ENCODE assay signal across 8 mouse cellular contexts in genomic region chr17:29033569-29034061, GRCm38 (mm10). TPM values are rescaled to one million over a fixed set of nuclear protein-coding genes. Genes with fewer than 3 reads are reported as not detected.
DNase-seq lines count a peak whose midpoint lies in the region; ATAC-seq lines count a peak whose summit lies in the region.

No protein-coding gene starts in this region.

- H3K36me3 ChIP-seq in lung, embryonic 15.5 days, result peaks cover 25% of the 10 kb centered on the region
- H3K36me3 ChIP-seq in embryonic facial prominence, embryonic 14.5 days (ENCODE audit: control insufficient read depth, insufficient read depth, low read length), result peaks cover 37% of the 10 kb centered on the region
- H3K36me3 ChIP-seq in kidney, embryonic 15.5 days, result peaks cover 29% of the 10 kb centered on the region
- peaks cover 26% of the 10 kb centered on the region for H3K36me3 ChIP-seq in neural tube, embryonic 12.5 days

- under 1% methylated on average over 6 of the region's 6 CpGs for WGBS in lung, embryonic 15.5 days
- WGBS in embryonic facial prominence, embryonic 14.5 days, result under 1% methylated on average over 6 of the region's 6 CpGs
- WGBS in kidney, embryonic 15.5 days, result 0% methylated on average over 6 of the region's 6 CpGs
- WGBS in neural tube, embryonic 12.5 days, result 1% methylated on average over 6 of the region's 6 CpGs

- no peak for ATAC-seq in lung, embryonic 15.5 days (ENCODE audit: borderline replicate concordance, extremely low read depth, low FRiP score, low TSS enrichment)
- no peak for ATAC-seq in embryonic facial prominence, embryonic 14.5 days (ENCODE audit: low read depth)
- no peak for ATAC-seq in kidney, embryonic 15.5 days (replicated peaks; ENCODE audit: low FRiP score)
- ATAC-seq in neural tube, embryonic 12.5 days (ENCODE audit: low FRiP score, low read depth), result no peak
- no peak for ATAC-seq in inflammation-experienced regulatory T-cells, adult 6 months

- peak overlapping the region; percentile 93 for H3K9ac ChIP-seq in lung, embryonic 15.5 days
- H3K9ac ChIP-seq in embryonic facial prominence, embryonic 14.5 days (ENCODE audit: low read depth, low read length), result peak overlapping the region; percentile 96
- peak overlapping the region; percentile 75 for H3K9ac ChIP-seq in kidney, embryonic 15.5 days
- peak overlapping the region; percentile 97 for H3K9ac ChIP-seq in neural tube, embryonic 12.5 days

- H3K27me3 ChIP-seq in lung, embryonic 15.5 days, result no peaks in the 10 kb centered on the region
- H3K27me3 ChIP-seq in embryonic facial prominence, embryonic 14.5 days (replicated peaks; ENCODE audit: control insufficient read depth, insufficient read depth, low read length), result no peaks in the 10 kb centered on the region
- H3K27me3 ChIP-seq in kidney, embryonic 15.5 days, result no peaks in the 10 kb centered on the region
- H3K27me3 ChIP-seq in neural tube, embryonic 12.5 days (replicated peaks), result no peaks in the 10 kb centered on the region

- H3K4me1 ChIP-seq in lung, embryonic 15.5 days, result peaks cover 30% of the 10 kb centered on the region
- peaks cover 24% of the 10 kb centered on the region for H3K4me1 ChIP-seq in embryonic facial prominence, embryonic 14.5 days (ENCODE audit: control insufficient read depth, insufficient read depth, low read length)
- peaks cover 39% of the 10 kb centered on the region for H3K4me1 ChIP-seq in kidney, embryonic 15.5 days
- H3K4me1 ChIP-seq in neural tube, embryonic 12.5 days, result peaks cover 35% of the 10 kb centered on the region

- H3K27ac ChIP-seq in lung, embryonic 15.5 days, result 0 out of 2 replicates have a peak overlapping the region, but pooled peaks have one; percentile 98
- peak overlapping the region; percentile 99 for H3K27ac ChIP-seq in embryonic facial prominence, embryonic 14.5 days (replicated peaks; ENCODE audit: low read depth, low read length)
- H3K27ac ChIP-seq in kidney, embryonic 15.5 days, result peak overlapping the region; percentile 98
- no peak overlapping the region for H3K27ac ChIP-seq in neural tube, embryonic 12.5 days

- DNase-seq in lung, adult 18-20 months, result no peak
- no peak for DNase-seq in embryonic facial prominence, embryonic 14.5 days (ENCODE audit: low spot score)
- DNase-seq in right cerebral cortex, postnatal 25 days, result no peak
- DNase-seq in gastrocnemius, postnatal 4 days (ENCODE audit: low spot score in 2 of 2), result no peak

- H3K4me2 ChIP-seq in lung, embryonic 15.5 days, result peak overlapping the region; percentile 78
- peak overlapping the region; percentile 87 for H3K4me2 ChIP-seq in embryonic facial prominence, embryonic 14.5 days (ENCODE audit: low read depth, low read length)
- H3K4me2 ChIP-seq in kidney, embryonic 15.5 days, result peak overlapping the region; percentile 82
- H3K4me2 ChIP-seq in neural tube, embryonic 12.5 days (replicated peaks), result peak overlapping the region; percentile 74

- H3K9me3 ChIP-seq in lung, embryonic 15.5 days, result no peaks in the 10 kb centered on the region
- H3K9me3 ChIP-seq in embryonic facial prominence, embryonic 14.5 days (ENCODE audit: control insufficient read depth, low read length), result no peaks in the 10 kb centered on the region
- no peaks in the 10 kb centered on the region for H3K9me3 ChIP-seq in kidney, embryonic 15.5 days (replicated peaks)
- no peaks in the 10 kb centered on the region for H3K9me3 ChIP-seq in neural tube, embryonic 12.5 days

- peak overlapping the region; percentile 63 for H3K4me3 ChIP-seq in lung, embryonic 15.5 days
- peak overlapping the region; percentile 66 for H3K4me3 ChIP-seq in embryonic facial prominence, embryonic 14.5 days (ENCODE audit: low read depth, low read length)
- peak overlapping the region; percentile 62 for H3K4me3 ChIP-seq in kidney, embryonic 15.5 days (replicated peaks)
- peak overlapping the region; percentile 66 for H3K4me3 ChIP-seq in neural tube, embryonic 12.5 days

RNA-seq across cellular contexts. Expression of gene Srsf3, which starts 1.2 kb away (rescaled TPM):
- polyA plus RNA-seq in lung, embryonic 15.5 days (2015; fragmentation: Nextera tagmentation; extraction: Ambion mirVana), result 633 and 642 TPM in 2 replicates
- polyA plus RNA-seq in embryonic facial prominence, embryonic 14.5 days (2014; fragmentation: Nextera tagmentation; extraction: Ambion mirVana), result 494 and 574 TPM in 2 replicates
- 605 and 671 TPM in 2 replicates for polyA plus RNA-seq in kidney, embryonic 15.5 days (2015; fragmentation: Nextera tagmentation; extraction: Ambion mirVana)
- polyA plus RNA-seq in neural tube, embryonic 12.5 days (2016; fragmentation: Nextera tagmentation; extraction: Ambion mirVana), result 642 and 679 TPM in 2 replicates
- 100 to 1,000 TPM; 296 to 519 (median 387) TPM for polyA plus RNA-seq in inflammation-experienced regulatory T-cells, adult 6 months (2017; shearing (Covaris generic))
- 100 to 1,000 TPM; 129 TPM for total RNA-seq in gastrocnemius, postnatal 4 days (2021)

RNA-seq across cellular contexts. Expression of gene Stk38, which starts 25.8 kb away (rescaled TPM):
- polyA plus RNA-seq in lung, embryonic 15.5 days (2015; fragmentation: Nextera tagmentation; extraction: Ambion mirVana), result 96.6 and 105 TPM in 2 replicates
- polyA plus RNA-seq in embryonic facial prominence, embryonic 14.5 days (2014; fragmentation: Nextera tagmentation; extraction: Ambion mirVana), result 87.0 and 88.7 TPM in 2 replicates
- polyA plus RNA-seq in kidney, embryonic 15.5 days (2015; fragmentation: Nextera tagmentation; extraction: Ambion mirVana), result 98.5 and 105 TPM in 2 replicates
- polyA plus RNA-seq in neural tube, embryonic 12.5 days (2016; fragmentation: Nextera tagmentation; extraction: Ambion mirVana), result 148 and 157 TPM in 2 replicates
- polyA plus RNA-seq in inflammation-experienced regulatory T-cells, adult 6 months (2017; shearing (Covaris generic)), result 100 to 1,000 TPM; 155 to 250 (median 235) TPM
- 10 to 100 TPM; 60.3 to 66.7 TPM for total RNA-seq in gastrocnemius, postnatal 4 days (2021)

RNA-seq across cellular contexts. Expression of gene Cdkn1a, which starts 57.2 kb away (rescaled TPM):
- polyA plus RNA-seq in lung, embryonic 15.5 days (2015; fragmentation: Nextera tagmentation; extraction: Ambion mirVana), result 28.3 and 30.1 TPM in 2 replicates
- 223 and 292 TPM in 2 replicates for polyA plus RNA-seq in embryonic facial prominence, embryonic 14.5 days (2014; fragmentation: Nextera tagmentation; extraction: Ambion mirVana)
- 62.2 and 79.3 TPM in 2 replicates for polyA plus RNA-seq in kidney, embryonic 15.5 days (2015; fragmentation: Nextera tagmentation; extraction: Ambion mirVana)
- polyA plus RNA-seq in neural tube, embryonic 12.5 days (2016; fragmentation: Nextera tagmentation; extraction: Ambion mirVana), result 34.8 and 41.6 TPM in 2 replicates
- polyA plus RNA-seq in inflammation-experienced regulatory T-cells, adult 6 months (2017; shearing (Covaris generic)), result 10 to 100 TPM in 1 of 3 experiments, 1 to 10 TPM in 2; 1.7 to 57.4 (median 2.5) TPM
- total RNA-seq in gastrocnemius, postnatal 4 days (2021), result 100 to 1,000 TPM; 138 to 142 TPM
